Mouse (Mus musculus) embryonic facial prominence, embryonic 14.5 days (tissue): ENCODE measurements at regions not wholly inside any gene's neighbourhood (a gene's known extent, or its start where the extent isn't known, plus 50 kb on each side); places are given as distances from the start of the nearest gene placed in this dataset.

ENCODE experiments used
- ATAC-seq: fragments of 200-750 bp; cut with Nextera tagmentation; 2 replicates; pipeline ENCODE4 v1.8.0; 2017; ENCODE audit warnings: low read depth, moderate number of reproducible peaks, moderate TSS enrichment
- DNase-seq: peaks from one replicate; pipeline ENCODE4 v3.0.0-alpha.2; 2015; ENCODE audit warnings: low spot score
- H3K27ac ChIP-seq: fragments of 300-500 bp; sonication (generic); replicated peaks from 2 replicates; pipeline ENCODE4 v1.5.1; 2014; ENCODE audit warnings: low read depth, mild to moderate bottlenecking, low read length, moderate library complexity
- H3K27me3 ChIP-seq: fragments of 300-500 bp; sonication (generic); replicated peaks from 2 replicates; pipeline ENCODE4 v1.6.1; 2014; ENCODE audit warnings: low read length; ENCODE audit not compliant: control insufficient read depth, insufficient read depth
- H3K36me3 ChIP-seq: fragments of 300-500 bp; sonication (generic); 2 replicates; pipeline ENCODE4 v1.6.1; 2014; ENCODE audit warnings: low read length, mixed read lengths; ENCODE audit not compliant: control insufficient read depth, insufficient read depth
- H3K4me1 ChIP-seq: fragments of 300-500 bp; sonication (generic); 2 replicates; pipeline ENCODE4 v1.6.1; 2014; ENCODE audit warnings: antibody characterized with exemption, low read length; ENCODE audit not compliant: control insufficient read depth, insufficient read depth
- H3K4me2 ChIP-seq: fragments of 300-500 bp; sonication (generic); 2 replicates; pipeline ENCODE4 v1.6.1; 2014; ENCODE audit warnings: low read depth, mild to moderate bottlenecking, low read length, moderate library complexity, mixed read lengths
- H3K4me3 ChIP-seq: fragments of 300-500 bp; sonication (generic); 2 replicates; pipeline ENCODE4 v1.5.1; 2014; ENCODE audit warnings: low read depth, mild to moderate bottlenecking, low read length
- H3K9ac ChIP-seq: fragments of 300-500 bp; sonication (generic); 2 replicates; pipeline ENCODE4 v1.6.1; 2014; ENCODE audit warnings: low read depth, mild to moderate bottlenecking, low read length, moderate library complexity, mixed read lengths
- H3K9me3 ChIP-seq: fragments of 300-500 bp; sonication (generic); 2 replicates; pipeline ENCODE4 v1.6.1; 2016; ENCODE audit warnings: low read length; ENCODE audit not compliant: control insufficient read depth
- WGBS: fragments of 180-500 bp; shearing (Covaris S2); extraction: QIAGEN DNeasy Blood & Tissue Kit; methylation state at CpG from one replicate; pipeline ENCODE4 v1.1.7; 2014; 5-methylcytosine and 5-hydroxymethylcytosine counted together

- ATAC-seq = no peak
- Histone ChIP-seq H3K4me2 (no peak overlapping the region), H3K9ac (no peak overlapping the region), H3K4me3 (no peak overlapping the region), H3K4me1 (no peaks in the 10 kb centered on the region), H3K27ac (no peak overlapping the region), H3K36me3 (no peaks in the 10 kb centered on the region), H3K27me3 (no peaks in the 10 kb centered on the region), H3K9me3 (no peaks in the 10 kb centered on the region)
- no peak for DNase-seq
Observed at GRCm38 (mm10) chr3:159069957-159070684, 425.1 kb upstream of the Depdc1a start.

- H3K4me1 ChIP-seq = no peaks in the 10 kb centered on the region
- H3K9me3 ChIP-seq = no peaks in the 10 kb centered on the region
- no peak overlapping the region for H3K4me2 ChIP-seq
- no peak overlapping the region for H3K9ac ChIP-seq
- no peaks in the 10 kb centered on the region for H3K27me3 ChIP-seq
- no peak overlapping the region for H3K4me3 ChIP-seq
- DNase-seq (no peak), ATAC-seq (no peak)
- no peaks in the 10 kb centered on the region for H3K36me3 ChIP-seq
- no peak overlapping the region for H3K27ac ChIP-seq
- WGBS = 76% methylated on average over 1 of the region's 1 CpGs
Observed at GRCm38 (mm10) chr3:159056960-159057525, 438.2 kb upstream of the Depdc1a start.

- H3K9me3 ChIP-seq = no peaks in the 10 kb centered on the region
- H3K9ac ChIP-seq = no peak overlapping the region
- DNase-seq (no peak), ATAC-seq (no peak)
- H3K4me1 ChIP-seq = no peaks in the 10 kb centered on the region
- 58% methylated on average over 4 of the region's 4 CpGs for WGBS
- no peaks in the 10 kb centered on the region for H3K27me3 ChIP-seq
- H3K4me2 ChIP-seq = no peak overlapping the region
- no peak overlapping the region for H3K4me3 ChIP-seq
- no peak overlapping the region for H3K27ac ChIP-seq
- no peaks in the 10 kb centered on the region for H3K36me3 ChIP-seq
Observed at GRCm38 (mm10) chr3:159034806-159035205, 460.4 kb upstream of the Depdc1a start.

- no peaks in the 10 kb centered on the region for H3K9me3 ChIP-seq
- no peaks in the 10 kb centered on the region for H3K27me3 ChIP-seq
- no peaks in the 10 kb centered on the region for H3K36me3 ChIP-seq
- H3K4me2 ChIP-seq = no peak overlapping the region
- WGBS = 73% methylated on average over 3 of the region's 3 CpGs
- no peak overlapping the region for H3K4me3 ChIP-seq
- H3K4me1 ChIP-seq = no peaks in the 10 kb centered on the region
- no peak overlapping the region for H3K9ac ChIP-seq
- H3K27ac ChIP-seq = no peak overlapping the region
- ATAC-seq (no peak), DNase-seq (no peak)
Observed at GRCm38 (mm10) chr3:159031581-159031980, 463.7 kb upstream of the Depdc1a start.

GRCm38 (mm10) chr3:159030675-159031074, 464.6 kb upstream of the Depdc1a start:
- Histone ChIP-seq H3K4me2 (no peak overlapping the region), H3K27ac (no peak overlapping the region), H3K9me3 (no peaks in the 10 kb centered on the region), H3K36me3 (no peaks in the 10 kb centered on the region), H3K9ac (no peak overlapping the region), H3K4me1 (no peaks in the 10 kb centered on the region), H3K27me3 (no peaks in the 10 kb centered on the region), H3K4me3 (no peak overlapping the region)
- DNase-seq (no peak), ATAC-seq (no peak)
- WGBS = 86% methylated on average over 3 of the region's 3 CpGs

- 93% methylated on average over 2 of the region's 2 CpGs for WGBS
- ATAC-seq = no peak
- no peak overlapping the region for H3K4me2 ChIP-seq
Observed at GRCm38 (mm10) chr3:159029951-159030350, 465.3 kb upstream of the Depdc1a start.

GRCm38 (mm10) chr3:159020447-159020846, 458.4 kb upstream of the Lrrc7 start:
- no peak overlapping the region for H3K4me2 ChIP-seq
- ATAC-seq = no peak
- no peak overlapping the region for H3K27ac ChIP-seq
- no peaks in the 10 kb centered on the region for H3K36me3 ChIP-seq
- no peaks in the 10 kb centered on the region for H3K9me3 ChIP-seq
- no peaks in the 10 kb centered on the region for H3K27me3 ChIP-seq
- no peak overlapping the region for H3K9ac ChIP-seq
- no peak overlapping the region for H3K4me3 ChIP-seq
- no peak for DNase-seq
- no peaks in the 10 kb centered on the region for H3K4me1 ChIP-seq

More at GRCm38 (mm10) chr3:159029951-159030350, 465.3 kb upstream of the Depdc1a start:
- Histone ChIP-seq H3K27me3 (no peaks in the 10 kb centered on the region), H3K9me3 (no peaks in the 10 kb centered on the region), H3K27ac (no peak overlapping the region), H3K4me1 (no peaks in the 10 kb centered on the region), H3K9ac (no peak overlapping the region), H3K4me3 (no peak overlapping the region), H3K36me3 (no peaks in the 10 kb centered on the region)
- no peak for DNase-seq

- no peaks in the 10 kb centered on the region for H3K36me3 ChIP-seq
- no peaks in the 10 kb centered on the region for H3K27me3 ChIP-seq
- no peak overlapping the region for H3K4me2 ChIP-seq
- H3K4me1 ChIP-seq = no peaks in the 10 kb centered on the region
- H3K4me3 ChIP-seq = no peak overlapping the region
- no peak overlapping the region for H3K9ac ChIP-seq
- DNase-seq (no peak), ATAC-seq (no peak)
- no peak overlapping the region for H3K27ac ChIP-seq
- H3K9me3 ChIP-seq = no peaks in the 10 kb centered on the region
Observed at GRCm38 (mm10) chr3:159017269-159017668, 455.2 kb upstream of the Lrrc7 start.

- DNase-seq = no peak
Observed at GRCm38 (mm10) chr3:159016426-159016825, 454.4 kb upstream of the Lrrc7 start.

More at GRCm38 (mm10) chr3:159016426-159016825, 454.4 kb upstream of the Lrrc7 start:
- H3K36me3 ChIP-seq = no peaks in the 10 kb centered on the region
- no peaks in the 10 kb centered on the region for H3K4me1 ChIP-seq
- H3K27ac ChIP-seq = no peak overlapping the region
- no peak overlapping the region for H3K4me2 ChIP-seq
- ATAC-seq = no peak
- H3K9ac ChIP-seq = no peak overlapping the region
- no peaks in the 10 kb centered on the region for H3K27me3 ChIP-seq
- no peaks in the 10 kb centered on the region for H3K9me3 ChIP-seq
- H3K4me3 ChIP-seq = no peak overlapping the region
